Mouse (Mus musculus) midbrain, embryonic 12.5 days (tissue): ENCODE results near the gene Plbd1. TPM values are rescaled to one million over a fixed set of nuclear protein-coding genes. Genes with fewer than 3 reads are reported as not detected.
A peak's percentile ranks its signal among the peaks of the same experiment; 100 is the strongest.

Source experiments
- ATAC-seq: fragments of 200-750 bp; cut with Nextera tagmentation; 2 replicates; pipeline ENCODE4 v1.8.0; 2017; ENCODE audit warnings: low read depth, moderate TSS enrichment, moderate library complexity; ENCODE audit not compliant: low FRiP score
- H3K27ac ChIP-seq: fragments of 300-500 bp; sonication (generic); replicated peaks from 2 replicates; pipeline ENCODE4 v1.5.1; 2016; ENCODE audit warnings: mild to moderate bottlenecking
- H3K27me3 ChIP-seq: fragments of 300-500 bp; sonication (generic); 2 replicates; pipeline ENCODE4 v1.6.1; 2016; ENCODE audit warnings: mild to moderate bottlenecking
- H3K36me3 ChIP-seq: fragments of 300-500 bp; sonication (generic); 2 replicates; pipeline ENCODE4 v1.6.1; 2016
- H3K4me1 ChIP-seq: fragments of 300-500 bp; sonication (generic); 2 replicates; pipeline ENCODE4 v1.6.1; 2016
- H3K4me2 ChIP-seq: fragments of 300-500 bp; sonication (generic); replicated peaks from 2 replicates; pipeline ENCODE4 v1.6.1; 2016; ENCODE audit warnings: mild to moderate bottlenecking, moderate library complexity
- H3K4me3 ChIP-seq: fragments of 300-500 bp; sonication (generic); 2 replicates; pipeline ENCODE4 v1.5.1; 2016; ENCODE audit warnings: mild to moderate bottlenecking
- H3K9ac ChIP-seq: fragments of 300-500 bp; sonication (generic); replicated peaks from 2 replicates; pipeline ENCODE4 v1.6.1; 2016; ENCODE audit warnings: mild to moderate bottlenecking, moderate library complexity
- H3K9me3 ChIP-seq: fragments of 300-500 bp; sonication (generic); 2 replicates; pipeline ENCODE4 v1.6.1; 2016; ENCODE audit warnings: mild to moderate bottlenecking
- WGBS: fragments of 180-500 bp; shearing (Covaris S2); methylation state at CpG from one replicate; pipeline ENCODE4 v1.1.7; 2016; 5-methylcytosine and 5-hydroxymethylcytosine counted together
- polyA plus RNA-seq: library from polyadenylated mRNA; unstranded; fragments of >200 nt; fragmentation: Nextera tagmentation; extraction: Ambion mirVana; gene quantifications from 2 replicates; pipeline ENCODE4 v1.2.1, GENCODE M21; 2016

Gene Plbd1
- 0.84 TPM in 2 replicates for polyA plus RNA-seq

DNA sequence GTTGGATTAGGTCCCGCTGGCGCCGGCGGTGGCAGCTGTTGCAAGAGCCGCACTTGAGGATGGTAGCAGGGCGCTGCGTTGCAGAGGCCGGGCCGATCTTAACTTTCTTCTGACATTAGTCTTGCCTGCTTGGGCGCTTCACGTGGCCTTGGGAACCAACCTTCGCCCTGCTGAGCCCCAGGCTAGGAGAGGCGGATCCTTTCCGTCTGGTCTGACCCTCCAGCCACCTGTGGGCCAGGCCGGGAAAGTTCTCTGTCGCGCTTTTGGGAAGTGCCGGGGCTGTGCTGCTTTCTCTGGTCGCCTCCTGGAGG, at the start of gene Plbd1:
Plbd1 (minus strand) TSS at position 223 of the 311 bp plus-strand sequence.
- no peak within 1 kb of the TSS for H3K27ac ChIP-seq
- WGBS: 1% methylated on average over 19 of the region's 19 CpGs

DNA sequence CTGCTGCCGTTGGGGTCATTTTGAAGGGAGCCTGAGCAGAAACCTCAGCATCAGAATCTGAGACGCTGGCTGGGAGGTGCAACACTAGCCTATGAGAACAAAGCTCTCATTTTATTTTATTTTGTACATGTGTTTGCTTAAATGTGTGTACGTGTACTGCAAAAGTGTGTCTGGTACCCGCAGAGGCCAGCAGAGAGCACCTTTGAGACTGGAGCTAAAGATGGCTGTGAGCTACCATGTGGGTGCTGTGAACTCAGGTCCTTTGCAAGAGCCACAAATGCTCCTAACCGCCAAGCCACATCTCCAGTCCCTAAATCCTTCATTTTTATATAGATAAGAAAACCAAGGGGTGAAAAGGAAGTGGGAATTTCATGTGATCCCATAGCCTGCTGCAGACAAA, 48.7 kb upstream of the Plbd1 start:
- no peaks in the 10 kb centered on the region for H3K27me3 ChIP-seq
- 93% methylated on average over 5 of the region's 5 CpGs for WGBS
- ATAC-seq: no peak
- H3K4me3 ChIP-seq: no peak overlapping the region
- H3K4me1 ChIP-seq: no peaks in the 10 kb centered on the region
- H3K27ac ChIP-seq: no peak overlapping the region
- no peak overlapping the region for H3K4me2 ChIP-seq
- H3K9ac ChIP-seq: no peak overlapping the region
- H3K36me3 ChIP-seq: no peaks in the 10 kb centered on the region
- no peaks in the 10 kb centered on the region for H3K9me3 ChIP-seq

More for the DNA sequence above, at the start of gene Plbd1:
- ATAC-seq: 0 out of 2 replicates have a peak, but pooled peaks have one; percentile 30
- Histone ChIP-seq H3K4me1 (peaks cover 7% of the 10 kb centered on the region; the same call in 1 of the 2 replicates), H3K4me3 (peak within 1 kb of the TSS; percentile 39), H3K4me2 (peak within 1 kb of the TSS; percentile 58), H3K9me3 (no peaks in the 10 kb centered on the region), H3K36me3 (no peaks in the 10 kb centered on the region), H3K27me3 (peaks cover 32% of the 10 kb centered on the region), H3K9ac (peak within 1 kb of the TSS; percentile 37; the same call in 1 of the 2 replicates)

DNA sequence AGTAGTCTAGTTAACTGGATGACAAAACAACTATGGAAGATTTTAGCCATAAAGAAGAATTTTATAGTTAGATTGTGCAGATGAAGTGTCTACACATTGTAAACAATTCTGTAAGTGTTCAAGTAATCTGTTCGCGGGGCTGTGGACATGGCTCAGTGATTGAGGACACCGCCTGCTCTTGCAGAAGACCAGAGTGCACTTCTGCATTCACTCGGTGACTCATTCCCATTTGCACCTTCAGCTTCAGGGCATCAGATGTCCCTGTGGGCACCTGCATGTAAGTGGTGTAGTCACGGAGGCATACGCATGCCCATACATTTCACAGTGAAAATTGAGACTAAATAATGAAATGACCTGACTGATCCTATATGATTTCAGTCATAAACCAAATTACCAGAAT, 46.9 kb upstream of the Plbd1 start:
- WGBS: 95% methylated on average over 6 of the region's 6 CpGs
- Histone ChIP-seq H3K4me3 (no peak overlapping the region), H3K36me3 (no peaks in the 10 kb centered on the region), H3K9me3 (no peaks in the 10 kb centered on the region), H3K4me1 (no peaks in the 10 kb centered on the region), H3K4me2 (no peak overlapping the region), H3K9ac (no peak overlapping the region), H3K27ac (no peak overlapping the region), H3K27me3 (no peaks in the 10 kb centered on the region)
- no peak for ATAC-seq

DNA sequence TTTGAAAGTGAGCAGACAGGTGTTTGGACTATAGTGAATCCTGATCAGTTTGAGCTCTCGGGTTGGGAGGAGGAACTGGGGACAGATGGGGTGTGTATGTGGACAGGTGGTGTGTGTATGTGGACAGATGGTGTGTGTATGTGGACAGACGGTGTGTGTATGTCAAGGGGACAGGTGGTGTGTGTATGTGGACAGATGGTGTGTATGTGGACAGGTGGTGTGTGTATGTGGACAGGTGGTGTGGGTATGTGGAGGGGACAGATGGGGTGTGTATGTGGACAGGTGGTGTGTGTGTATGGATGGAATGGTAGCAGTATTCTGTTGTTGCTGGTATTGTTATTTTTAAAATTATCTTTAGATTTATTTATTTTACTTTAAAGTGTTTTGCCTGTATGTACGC, 40.1 kb upstream of the Plbd1 start:
- no peak overlapping the region for H3K27ac ChIP-seq
- H3K4me1 ChIP-seq: no peaks in the 10 kb centered on the region
- 94% methylated on average over 3 of the region's 3 CpGs for WGBS
- H3K4me2 ChIP-seq: no peak overlapping the region
- no peaks in the 10 kb centered on the region for H3K36me3 ChIP-seq
- no peaks in the 10 kb centered on the region for H3K9me3 ChIP-seq
- H3K9ac ChIP-seq: no peak overlapping the region
- no peak overlapping the region for H3K4me3 ChIP-seq
- ATAC-seq: no peak
- H3K27me3 ChIP-seq: no peaks in the 10 kb centered on the region

DNA sequence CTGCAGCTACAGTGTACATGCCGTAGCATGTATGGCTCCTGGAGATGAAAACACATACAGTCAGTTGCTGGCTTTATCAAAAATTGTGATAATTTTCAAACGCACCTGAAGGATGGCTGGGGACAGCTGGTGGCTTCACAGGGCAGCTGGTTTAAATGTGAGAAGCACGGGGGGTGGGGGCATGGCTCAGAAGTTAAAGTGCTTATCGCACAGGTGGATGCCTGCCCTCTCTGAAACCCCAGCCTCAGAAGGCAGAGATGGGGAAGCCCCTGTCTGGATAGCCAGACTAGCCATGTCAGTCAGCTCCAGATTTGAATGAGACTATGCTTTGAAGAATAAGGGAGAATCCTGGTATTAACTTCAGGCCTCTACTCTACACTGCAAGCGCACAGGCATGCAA, 39.5 kb upstream of the Plbd1 start:
- ATAC-seq: no peak
- Histone ChIP-seq H3K36me3 (no peaks in the 10 kb centered on the region), H3K4me2 (no peak overlapping the region), H3K4me3 (no peak overlapping the region), H3K9ac (no peak overlapping the region), H3K4me1 (no peaks in the 10 kb centered on the region), H3K27me3 (no peaks in the 10 kb centered on the region), H3K9me3 (no peaks in the 10 kb centered on the region), H3K27ac (no peak overlapping the region)
- 85% methylated on average over 5 of the region's 5 CpGs for WGBS

DNA sequence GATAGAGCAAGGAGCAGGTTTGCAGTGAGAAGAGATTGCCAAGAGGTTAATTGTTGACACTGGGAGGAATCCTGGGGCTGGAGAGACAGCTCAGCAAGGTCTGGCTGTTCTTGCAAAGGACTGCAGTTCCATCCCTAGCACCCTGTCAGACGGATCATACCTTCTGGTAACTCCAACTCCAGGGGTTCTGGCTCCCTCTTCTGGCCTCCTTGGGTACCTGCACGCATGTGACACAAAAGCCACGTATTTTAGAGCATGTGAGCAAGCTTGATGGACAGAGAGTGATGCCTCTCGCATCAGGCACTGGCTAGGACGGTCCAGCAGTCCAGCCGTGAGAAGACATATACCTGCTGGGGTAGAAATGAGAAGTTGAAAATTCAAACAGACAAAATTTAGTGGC, 29.6 kb upstream of the Plbd1 start:
- Histone ChIP-seq H3K36me3 (no peaks in the 10 kb centered on the region), H3K9me3 (0 out of 2 replicates have a peak, but pooled peaks cover 6% of the 10 kb centered on the region), H3K4me1 (no peaks in the 10 kb centered on the region), H3K9ac (no peak overlapping the region), H3K27ac (no peak overlapping the region), H3K4me3 (no peak overlapping the region), H3K27me3 (no peaks in the 10 kb centered on the region), H3K4me2 (no peak overlapping the region)
- WGBS: 85% methylated on average over 6 of the region's 6 CpGs
- ATAC-seq: no peak

DNA sequence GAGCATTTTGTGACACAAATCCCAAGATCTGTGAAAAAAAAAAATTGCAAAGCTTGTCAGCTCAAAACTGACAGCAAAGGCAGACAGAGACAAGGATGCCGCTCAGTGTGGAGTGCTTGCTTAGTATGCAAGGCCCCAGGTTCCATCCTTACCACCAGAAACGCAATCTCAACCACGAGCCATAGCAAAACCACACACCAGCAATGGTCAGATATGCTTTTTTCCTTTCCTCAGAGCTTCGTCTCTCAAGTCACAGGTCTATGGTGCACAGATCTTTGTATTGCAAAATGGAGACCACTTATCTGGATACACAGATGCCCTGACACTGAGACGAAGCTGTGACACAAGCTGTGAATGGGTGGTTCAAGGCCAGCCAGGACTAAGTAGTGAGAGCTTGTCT, 28.8 kb upstream of the Plbd1 start:
- H3K9ac ChIP-seq: no peak overlapping the region
- 0 out of 2 replicates have a peak, but pooled peaks cover 6% of the 10 kb centered on the region for H3K9me3 ChIP-seq
- no peak overlapping the region for H3K4me3 ChIP-seq
- H3K36me3 ChIP-seq: no peaks in the 10 kb centered on the region
- ATAC-seq: no peak
- WGBS: 78% methylated on average over 5 of the region's 5 CpGs
- no peak overlapping the region for H3K27ac ChIP-seq
- no peaks in the 10 kb centered on the region for H3K27me3 ChIP-seq
- no peak overlapping the region for H3K4me2 ChIP-seq
- H3K4me1 ChIP-seq: no peaks in the 10 kb centered on the region

DNA sequence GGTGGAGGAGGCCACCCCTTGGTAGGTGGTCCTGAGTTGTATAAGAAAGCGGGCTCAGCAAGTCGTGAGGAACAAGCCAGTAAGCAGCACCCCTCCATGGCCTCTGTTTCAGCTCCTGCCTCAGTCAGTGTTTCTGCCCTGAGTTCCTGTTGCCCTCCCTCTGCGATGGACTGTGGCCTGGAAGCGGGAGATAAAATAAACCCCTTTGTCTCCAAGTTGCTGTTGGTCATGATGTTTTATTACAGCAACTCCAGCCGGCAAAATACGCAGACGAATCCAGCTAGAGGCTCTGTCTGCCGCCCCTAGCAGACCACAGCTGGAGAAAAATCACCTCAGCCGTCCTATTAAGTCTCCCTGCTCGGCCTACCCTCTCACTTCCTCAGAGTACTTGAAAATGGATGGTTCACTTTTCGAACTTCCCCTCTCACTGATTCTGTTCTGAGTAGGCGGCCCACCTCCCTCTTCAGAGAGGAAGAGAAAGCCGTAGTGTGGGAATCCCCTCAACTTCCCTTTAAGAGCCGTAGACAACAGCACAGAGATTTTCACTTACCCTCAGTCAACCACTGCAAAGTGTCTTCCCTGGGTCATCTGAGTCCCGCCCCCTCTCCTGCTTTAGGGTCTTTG, 28.2 kb upstream of the Plbd1 start:
- WGBS: 78% methylated on average over 15 of the region's 15 CpGs
- H3K9me3 ChIP-seq: 0 out of 2 replicates have a peak, but pooled peaks cover 5% of the 10 kb centered on the region
- no peaks in the 10 kb centered on the region for H3K36me3 ChIP-seq
- no peak overlapping the region for H3K4me2 ChIP-seq
- no peak overlapping the region for H3K4me3 ChIP-seq
- no peak for ATAC-seq
- H3K9ac ChIP-seq: no peak overlapping the region
- H3K27me3 ChIP-seq: no peaks in the 10 kb centered on the region
- no peaks in the 10 kb centered on the region for H3K4me1 ChIP-seq
- H3K27ac ChIP-seq: no peak overlapping the region

DNA sequence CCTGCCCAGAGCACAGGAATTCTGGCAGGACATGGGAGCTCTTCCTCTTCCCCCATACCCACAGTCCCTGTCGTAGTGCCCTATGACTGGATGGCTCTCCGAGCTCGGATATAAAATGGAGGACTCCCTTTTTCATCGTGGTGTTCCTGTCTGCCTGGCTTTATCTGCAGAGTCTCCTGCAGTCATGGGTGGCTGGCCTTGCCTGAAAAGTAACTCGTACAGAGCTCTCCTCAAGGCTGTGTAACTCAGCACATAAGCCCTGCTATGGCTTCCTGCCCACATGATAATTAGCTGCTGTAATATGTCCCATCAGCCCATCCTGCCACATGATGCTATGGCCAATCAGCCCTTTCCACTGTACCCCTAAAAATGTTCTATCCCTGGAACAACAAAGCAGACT, 23.7 kb upstream of the Plbd1 start:
- H3K9ac ChIP-seq: no peak overlapping the region
- H3K27me3 ChIP-seq: no peaks in the 10 kb centered on the region
- no peak overlapping the region for H3K4me2 ChIP-seq
- H3K36me3 ChIP-seq: no peaks in the 10 kb centered on the region
- WGBS: 81% methylated on average over 5 of the region's 5 CpGs
- H3K9me3 ChIP-seq: no peaks in the 10 kb centered on the region
- H3K27ac ChIP-seq: no peak overlapping the region
- ATAC-seq: no peak
- H3K4me1 ChIP-seq: no peaks in the 10 kb centered on the region
- no peak overlapping the region for H3K4me3 ChIP-seq

DNA sequence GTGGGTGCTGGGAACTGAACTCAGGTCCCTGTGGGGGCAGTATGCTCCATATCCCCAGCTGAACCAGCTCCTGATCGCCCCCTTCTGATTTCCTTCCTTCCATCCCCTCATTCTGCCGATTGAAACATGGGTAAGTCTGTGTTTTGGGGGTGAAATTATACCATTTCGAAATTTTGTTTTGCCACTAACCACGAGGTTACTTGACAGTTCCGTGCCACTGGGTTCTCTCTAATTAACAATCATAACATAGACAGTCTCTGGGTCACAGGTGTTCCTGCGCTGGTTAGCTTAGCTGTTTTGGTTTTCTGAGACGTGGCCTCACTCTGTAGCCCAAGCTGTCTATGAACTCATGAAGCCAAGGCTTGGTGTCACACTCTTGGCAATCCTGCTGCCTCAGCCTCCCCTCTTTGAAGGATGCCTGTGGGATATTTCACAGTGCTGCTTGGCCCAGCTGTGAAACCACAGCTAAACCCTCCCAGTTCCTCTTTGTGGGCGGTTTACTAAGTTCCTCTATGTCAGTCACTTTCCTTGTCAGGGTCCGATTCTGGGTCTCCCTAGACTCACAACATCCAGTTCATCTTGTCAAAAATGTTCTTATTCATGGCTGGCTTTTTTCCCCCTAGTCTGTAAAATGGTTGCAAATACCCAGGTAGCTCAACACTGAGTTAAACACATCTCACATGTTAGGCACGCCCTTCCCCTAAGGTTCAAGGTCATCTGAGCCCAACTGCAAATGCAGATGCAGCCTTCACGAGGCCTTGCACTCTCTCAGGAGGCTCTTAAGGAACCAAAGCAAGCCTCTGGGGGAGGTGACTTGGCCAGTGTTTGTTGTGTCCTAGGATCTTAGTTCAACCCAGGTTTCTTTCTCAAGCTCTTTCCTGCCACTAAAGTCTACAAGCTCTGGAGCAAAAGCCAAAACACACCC, 21.9 kb upstream of the Plbd1 start:
- ATAC-seq: no peak
- Histone ChIP-seq H3K27me3 (no peaks in the 10 kb centered on the region), H3K36me3 (no peaks in the 10 kb centered on the region), H3K4me2 (no peak overlapping the region), H3K27ac (no peak overlapping the region), H3K4me1 (no peaks in the 10 kb centered on the region), H3K9ac (no peak overlapping the region), H3K4me3 (no peak overlapping the region), H3K9me3 (no peaks in the 10 kb centered on the region)
- 87% methylated on average over 11 of the region's 11 CpGs for WGBS

DNA sequence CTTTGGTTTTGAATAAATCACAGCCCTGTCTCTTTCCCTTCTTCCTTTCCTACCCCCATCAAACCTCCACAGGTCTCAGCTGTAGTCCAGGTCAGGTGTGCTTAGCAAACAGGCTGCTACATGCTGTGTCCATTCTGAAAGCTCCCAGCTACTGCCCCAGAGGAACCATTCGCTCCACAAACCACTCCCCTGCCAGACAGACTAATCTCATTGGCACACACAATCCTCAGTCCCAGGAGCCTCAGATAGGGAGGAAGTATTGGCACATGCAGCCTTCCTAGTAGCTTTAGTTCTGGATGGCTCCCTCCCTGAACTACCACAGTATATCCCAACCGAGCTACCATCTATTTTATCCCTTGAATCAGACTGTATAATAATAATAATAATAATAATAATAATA, 17.7 kb upstream of the Plbd1 start:
- no peak for ATAC-seq
- 30% methylated on average over 2 of the region's 2 CpGs for WGBS

DNA sequence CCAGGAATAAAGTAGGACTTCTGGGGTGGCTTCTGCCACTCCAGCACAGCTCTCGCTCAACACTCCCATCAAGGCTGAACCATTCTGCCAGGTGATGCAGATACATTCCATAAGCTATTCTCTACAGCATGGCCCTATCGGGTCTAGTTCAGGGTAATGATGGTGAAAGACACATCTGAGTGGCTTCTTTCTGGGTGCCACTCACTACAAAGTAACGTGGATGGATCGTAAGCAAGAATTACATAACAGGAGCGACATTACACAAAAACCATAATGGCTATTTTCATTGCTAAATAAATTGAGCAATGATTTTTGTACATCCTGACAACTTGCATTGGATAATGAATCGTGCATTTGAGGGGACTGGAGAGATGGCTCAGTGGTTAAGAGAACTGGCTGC, 13.2 kb upstream of the Plbd1 start:
- ATAC-seq: no peak
- 89% methylated on average over 6 of the region's 6 CpGs for WGBS
- H3K9me3 ChIP-seq: 0 out of 2 replicates have a peak, but pooled peaks cover 2% of the 10 kb centered on the region

More for the DNA sequence above, 17.7 kb upstream of the Plbd1 start:
- H3K4me2 ChIP-seq: no peak overlapping the region
- H3K4me1 ChIP-seq: no peaks in the 10 kb centered on the region
- H3K9ac ChIP-seq: no peak overlapping the region
- no peak overlapping the region for H3K27ac ChIP-seq
- no peak overlapping the region for H3K4me3 ChIP-seq
- H3K36me3 ChIP-seq: no peaks in the 10 kb centered on the region
- no peaks in the 10 kb centered on the region for H3K27me3 ChIP-seq
- no peaks in the 10 kb centered on the region for H3K9me3 ChIP-seq

More for the DNA sequence above, 13.2 kb upstream of the Plbd1 start:
- H3K27me3 ChIP-seq: no peaks in the 10 kb centered on the region
- H3K27ac ChIP-seq: no peak overlapping the region
- no peak overlapping the region for H3K4me2 ChIP-seq
- no peaks in the 10 kb centered on the region for H3K36me3 ChIP-seq
- H3K4me3 ChIP-seq: no peak overlapping the region
- H3K4me1 ChIP-seq: no peaks in the 10 kb centered on the region
- no peak overlapping the region for H3K9ac ChIP-seq
